Mouse (Mus musculus) limb, embryonic 13.5 days (tissue): Measurements from ENCODE around the gene Fbxw4. TPM values are rescaled to one million over a fixed set of nuclear protein-coding genes. Genes with fewer than 3 reads are reported as not detected.
"Not testable (repeated sequence)": the region's sequence is repeated elsewhere in the genome, so short reads cannot be mapped to it uniquely, and the experiment has no call there.

Experiments
- ATAC-seq: fragments of 200-750 bp; cut with Nextera tagmentation; 2 replicates; pipeline ENCODE4 v1.8.0; 2017; ENCODE audit warnings: low read depth, moderate number of reproducible peaks, moderate TSS enrichment; ENCODE audit not compliant: low FRiP score
- H3K27ac ChIP-seq: fragments of 300-500 bp; sonication (generic); 2 replicates; pipeline ENCODE4 v1.5.1; 2015; ENCODE audit warnings: inconsistent platforms, mild to moderate bottlenecking, moderate library complexity
- H3K27me3 ChIP-seq: fragments of 300-500 bp; sonication (generic); 2 replicates; pipeline ENCODE4 v1.6.1; 2015; ENCODE audit warnings: mild to moderate bottlenecking, inconsistent platforms
- H3K36me3 ChIP-seq: fragments of 300-500 bp; sonication (generic); 2 replicates; pipeline ENCODE4 v1.6.1; 2015; ENCODE audit warnings: inconsistent platforms, mild to moderate bottlenecking, moderate library complexity
- H3K4me1 ChIP-seq: fragments of 300-500 bp; sonication (generic); 2 replicates; pipeline ENCODE4 v1.6.1; 2015; ENCODE audit warnings: inconsistent platforms
- H3K4me2 ChIP-seq: fragments of 300-500 bp; sonication (generic); replicated peaks from 2 replicates; pipeline ENCODE4 v1.6.1; 2015; ENCODE audit warnings: inconsistent platforms, mild to moderate bottlenecking, moderate library complexity
- H3K4me3 ChIP-seq: fragments of 300-500 bp; sonication (generic); 2 replicates; pipeline ENCODE4 v1.5.1; 2015; ENCODE audit warnings: moderate library complexity, mild to moderate bottlenecking, inconsistent platforms
- H3K9ac ChIP-seq: fragments of 300-500 bp; sonication (generic); 2 replicates; pipeline ENCODE4 v1.6.1; 2015; ENCODE audit warnings: mild to moderate bottlenecking, inconsistent platforms
- H3K9me3 ChIP-seq: fragments of 300-500 bp; sonication (generic); 2 replicates; pipeline ENCODE4 v1.6.1; 2016; ENCODE audit warnings: inconsistent platforms
- WGBS: fragments of 180-500 bp; shearing (Covaris S2); methylation state at CpG from one replicate; pipeline ENCODE4 v1.1.7; 2015; 5-methylcytosine and 5-hydroxymethylcytosine counted together
- polyA plus RNA-seq: library from polyadenylated mRNA; unstranded; fragments of >200 nt; fragmentation: Nextera tagmentation; extraction: Ambion mirVana; gene quantifications from 2 replicates; pipeline ENCODE4 v1.2.1, GENCODE M21; 2015

Fbxw4 gene
- polyA plus RNA-seq, 1 experiment from 2014 or later = 5.6 TPM

DNA sequence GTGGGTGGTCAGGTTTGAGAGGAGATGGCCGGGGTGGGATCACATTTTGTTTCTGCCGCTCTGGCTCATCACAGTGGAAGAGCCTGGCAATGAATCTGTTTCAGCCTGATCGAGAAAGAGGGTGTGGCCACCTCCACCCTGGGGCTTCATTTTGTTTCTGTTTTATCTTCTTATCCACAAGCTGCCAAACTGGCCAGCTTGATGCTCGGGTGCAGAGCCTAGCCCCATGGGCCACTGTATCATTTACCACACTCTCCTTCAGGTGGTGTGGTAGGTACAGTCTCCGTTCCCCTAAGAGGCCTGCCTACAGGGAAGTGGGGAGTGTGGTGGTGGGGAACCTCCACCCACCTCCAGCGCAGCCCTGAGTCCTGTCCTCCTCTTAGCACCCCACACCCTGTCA is 87.1 kb downstream of the Fbxw4 start:
- ATAC-seq = no peak
- H3K27ac ChIP-seq = no peak overlapping the region
- no peak overlapping the region for H3K9ac ChIP-seq
- WGBS = 78% methylated on average over 6 of the region's 6 CpGs
- no peak overlapping the region for H3K4me3 ChIP-seq
- no peak overlapping the region for H3K4me2 ChIP-seq
- peaks cover 65% of the 10 kb centered on the region for H3K4me1 ChIP-seq
- peaks cover 29% of the 10 kb centered on the region for H3K36me3 ChIP-seq
- H3K9me3 ChIP-seq = no peaks in the 10 kb centered on the region
- no peaks in the 10 kb centered on the region for H3K27me3 ChIP-seq

DNA sequence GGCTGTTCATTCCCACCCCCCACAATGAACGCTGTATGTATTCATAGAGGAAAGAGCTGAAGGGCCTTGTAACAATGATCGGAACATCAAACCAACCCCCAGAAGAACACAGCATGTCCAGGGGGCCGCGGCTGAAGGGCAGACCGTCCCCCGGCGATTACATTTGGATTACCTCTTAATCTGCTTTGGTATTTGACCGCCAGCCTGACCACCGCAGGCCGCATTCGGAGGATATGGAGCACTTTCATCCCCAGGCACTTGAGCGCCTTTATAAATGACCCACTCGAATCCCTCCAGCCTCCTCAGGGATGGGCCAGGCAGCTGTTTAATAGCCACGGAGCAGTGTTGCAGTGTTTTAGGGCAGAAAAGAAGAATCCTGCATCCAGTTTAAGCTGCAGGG is 92.7 kb downstream of the Fbxw4 start:
- Histone ChIP-seq H3K27ac (no peak overlapping the region), H3K27me3 (no peaks in the 10 kb centered on the region), H3K36me3 (peaks cover 8% of the 10 kb centered on the region), H3K4me3 (no peak overlapping the region), H3K9me3 (no peaks in the 10 kb centered on the region), H3K4me1 (peaks cover 64% of the 10 kb centered on the region), H3K9ac (peak overlapping the region; percentile 39), H3K4me2 (0 out of 2 replicates have a peak overlapping the region, but pooled peaks have one; percentile 16)
- ATAC-seq = no peak
- 28% methylated on average over 14 of the region's 14 CpGs for WGBS

DNA sequence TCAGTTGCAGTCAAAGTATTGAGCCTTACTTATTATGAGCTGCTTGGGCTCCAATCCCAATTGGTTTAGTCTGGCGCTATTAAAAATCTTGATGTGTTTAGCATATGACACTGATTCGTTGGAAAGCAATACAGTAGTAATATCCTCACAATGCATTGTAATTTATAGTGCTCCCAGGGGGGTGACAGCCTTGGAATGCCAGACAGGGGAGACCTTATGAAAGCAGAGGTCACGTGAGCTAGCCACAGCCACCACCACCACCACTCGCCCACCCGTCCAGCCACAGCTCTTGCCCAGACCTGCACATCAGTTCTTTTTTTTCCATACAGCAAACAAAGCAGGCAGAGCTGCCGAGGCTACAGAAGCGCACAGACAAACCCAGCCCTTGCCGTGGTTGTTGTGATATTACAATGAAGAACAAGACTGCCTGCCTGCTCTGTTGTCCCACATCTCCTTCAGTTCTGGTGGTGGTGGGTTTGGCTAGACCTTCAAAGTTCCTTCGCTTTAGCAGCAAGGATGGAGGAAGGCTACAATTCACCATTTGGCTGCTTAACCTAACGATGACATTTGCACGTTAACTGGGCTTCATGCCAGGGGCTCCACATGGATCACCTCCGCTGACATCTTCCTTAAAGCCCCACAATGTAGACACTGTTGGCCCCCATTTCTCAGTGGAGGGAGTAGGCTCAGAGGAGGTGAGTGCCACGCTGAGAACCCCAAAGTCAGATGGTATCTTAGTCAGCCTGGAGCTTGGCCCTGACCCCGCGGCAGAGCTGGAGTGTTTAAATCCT is 94.0 kb downstream of the Fbxw4 start:
- Histone ChIP-seq H3K27me3 (no peaks in the 10 kb centered on the region), H3K9ac (no peak overlapping the region), H3K36me3 (no peaks in the 10 kb centered on the region), H3K4me1 (peaks cover 67% of the 10 kb centered on the region), H3K4me2 (peak overlapping the region; percentile 15), H3K9me3 (no peaks in the 10 kb centered on the region), H3K4me3 (no peak overlapping the region), H3K27ac (peak overlapping the region; percentile 12; the same call in 1 of the 2 replicates)
- 29% methylated on average over 15 of the region's 15 CpGs for WGBS
- ATAC-seq = peak; percentile 46; the same call in 1 of the 2 replicates

DNA sequence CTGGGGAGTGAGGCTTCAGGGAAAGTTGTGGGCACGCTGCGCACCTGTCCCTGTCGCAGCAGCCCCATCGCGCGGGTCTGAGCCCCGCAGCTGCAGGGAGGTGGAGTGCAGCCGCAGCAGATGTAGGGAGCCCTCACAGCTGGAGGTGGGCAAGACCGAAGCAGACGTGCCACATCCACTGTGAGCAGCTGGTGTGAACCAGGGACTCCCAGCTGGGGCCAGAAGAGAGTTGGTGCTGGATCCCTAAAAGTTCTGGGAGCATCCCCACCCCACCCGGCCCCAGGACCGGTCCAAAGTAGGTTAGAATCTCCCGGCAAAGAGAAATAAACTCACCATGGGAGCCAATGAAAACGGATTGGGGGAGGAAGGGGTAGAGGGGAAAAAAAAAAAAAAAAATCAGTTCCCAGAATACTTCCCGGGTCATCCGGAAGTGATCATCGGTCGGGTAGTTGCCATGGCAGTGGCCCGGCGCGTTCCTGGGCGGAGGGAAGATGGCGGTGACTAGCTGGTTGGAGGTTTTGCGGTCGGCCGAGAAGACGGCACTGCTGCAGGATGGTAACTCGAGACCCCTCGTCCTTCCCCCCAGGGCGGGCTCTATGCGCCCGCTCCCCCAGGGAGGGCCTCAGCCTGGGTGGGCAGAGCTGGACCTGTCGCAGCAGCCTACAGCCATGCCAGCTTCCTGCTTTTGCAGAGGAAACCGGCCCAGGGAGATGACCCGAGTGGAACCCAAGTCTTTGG is 99.8 kb downstream of the Fbxw4 start, which contains the start of the genes Poll and Gm17018:
Poll (minus strand) TSS at position 379 of the 738 bp plus-strand sequence.
Gm17018 (plus strand) TSS at position 463 of the 738 bp plus-strand sequence.
- Histone ChIP-seq H3K9ac (peak within 1 kb of the TSS; percentile 76), H3K4me3 (peak within 1 kb of the TSS; percentile 60), H3K4me2 (peak within 1 kb of the TSS; percentile 83), H3K36me3 (peaks cover 22% of the 10 kb centered on the region), H3K4me1 (peaks cover 25% of the 10 kb centered on the region), H3K27ac (peak within 1 kb of the TSS; percentile 56), H3K27me3 (no peaks in the 10 kb centered on the region), H3K9me3 (no peaks in the 10 kb centered on the region)
- ATAC-seq = peak; percentile 88
- WGBS = under 1% methylated on average over 35 of the region's 35 CpGs

DNA sequence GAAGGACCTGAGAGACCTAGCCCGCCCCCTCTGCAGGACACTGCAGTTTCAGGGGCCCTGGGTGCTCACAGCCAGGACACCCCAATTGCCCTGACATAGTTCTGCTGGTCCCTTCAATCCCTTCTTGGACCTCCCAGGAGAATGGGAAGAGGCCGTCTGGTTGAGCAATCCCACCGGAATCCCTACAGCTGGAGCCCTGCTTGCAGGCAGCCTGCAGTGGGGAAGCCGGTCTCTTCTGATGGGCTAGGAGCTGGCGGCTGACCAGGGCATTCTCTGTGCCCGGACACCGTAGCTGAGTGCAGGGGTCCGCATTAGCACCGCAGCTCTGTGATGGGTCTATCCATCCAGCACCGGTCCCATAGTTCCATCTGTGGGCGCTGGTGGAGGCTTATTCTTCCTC is 106.0 kb downstream of the Fbxw4 start:
- no peak overlapping the region for H3K27ac ChIP-seq
- H3K4me3 ChIP-seq = no peak overlapping the region
- no peak overlapping the region for H3K4me2 ChIP-seq
- H3K9ac ChIP-seq = no peak overlapping the region
- no peak for ATAC-seq
- H3K27me3 ChIP-seq = peaks cover 10% of the 10 kb centered on the region
- H3K36me3 ChIP-seq = peaks cover 51% of the 10 kb centered on the region
- WGBS = 95% methylated on average over 11 of the region's 11 CpGs
- no peaks in the 10 kb centered on the region for H3K9me3 ChIP-seq
- peaks cover 11% of the 10 kb centered on the region; the same call in 1 of the 2 replicates for H3K4me1 ChIP-seq

DNA sequence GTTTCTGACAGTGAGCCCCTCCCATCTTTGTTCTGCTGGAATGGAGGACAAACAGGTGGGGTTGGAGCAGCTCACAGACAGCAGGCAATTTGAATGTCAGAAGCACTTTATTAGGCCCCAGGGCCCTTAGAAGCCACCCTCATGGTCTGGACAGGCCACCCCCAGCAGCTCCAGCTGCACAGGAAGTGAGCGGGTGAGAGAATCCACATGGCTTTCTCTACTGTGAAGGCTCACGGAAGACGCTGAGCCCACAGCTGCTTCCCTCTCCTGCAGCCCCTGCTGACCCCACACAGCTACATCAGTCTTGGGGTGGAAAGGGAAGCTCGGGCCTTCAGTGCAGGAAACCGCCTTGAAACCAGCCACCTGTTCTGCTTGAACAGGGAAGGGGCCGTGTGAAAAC is 107.9 kb downstream of the Fbxw4 start:
- peaks cover 21% of the 10 kb centered on the region for H3K27me3 ChIP-seq
- H3K4me2 ChIP-seq = no peak overlapping the region
- H3K9ac ChIP-seq = no peak overlapping the region
- no peaks in the 10 kb centered on the region for H3K9me3 ChIP-seq
- no peak overlapping the region for H3K4me3 ChIP-seq
- H3K4me1 ChIP-seq = peaks cover 16% of the 10 kb centered on the region
- H3K36me3 ChIP-seq = peaks cover 42% of the 10 kb centered on the region
- WGBS = 31% methylated on average over 6 of the region's 6 CpGs
- peak overlapping the region; percentile 1; the same call in 1 of the 2 replicates for H3K27ac ChIP-seq
- peak; percentile 68 for ATAC-seq

DNA sequence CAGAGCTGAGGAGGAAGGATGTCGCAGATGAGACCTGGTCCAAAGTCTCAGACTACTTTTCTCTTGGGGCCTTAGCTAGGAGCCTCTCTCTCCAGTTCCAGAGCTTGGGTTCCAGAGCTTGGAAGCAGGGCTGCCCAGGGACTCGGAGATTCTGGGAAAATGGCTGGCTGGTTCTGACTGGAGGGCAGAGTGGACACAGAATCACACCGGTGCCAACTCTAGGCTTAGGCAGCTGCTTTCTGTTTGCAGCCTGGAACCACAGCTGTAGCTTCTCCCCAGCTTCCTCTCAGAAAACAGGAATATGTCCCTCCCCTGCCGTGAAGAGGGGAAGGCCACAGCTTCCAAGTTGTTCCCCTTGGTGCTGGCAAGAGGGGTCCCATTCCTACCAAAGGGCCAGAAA is 110.2 kb downstream of the Fbxw4 start:
- Histone ChIP-seq H3K9ac (no peak overlapping the region), H3K27me3 (peaks cover 38% of the 10 kb centered on the region), H3K9me3 (no peaks in the 10 kb centered on the region), H3K36me3 (peaks cover 26% of the 10 kb centered on the region), H3K4me2 (no peak overlapping the region), H3K27ac (no peak overlapping the region), H3K4me3 (no peak overlapping the region), H3K4me1 (peaks cover 16% of the 10 kb centered on the region)
- 80% methylated on average over 4 of the region's 4 CpGs for WGBS
- ATAC-seq = no peak

DNA sequence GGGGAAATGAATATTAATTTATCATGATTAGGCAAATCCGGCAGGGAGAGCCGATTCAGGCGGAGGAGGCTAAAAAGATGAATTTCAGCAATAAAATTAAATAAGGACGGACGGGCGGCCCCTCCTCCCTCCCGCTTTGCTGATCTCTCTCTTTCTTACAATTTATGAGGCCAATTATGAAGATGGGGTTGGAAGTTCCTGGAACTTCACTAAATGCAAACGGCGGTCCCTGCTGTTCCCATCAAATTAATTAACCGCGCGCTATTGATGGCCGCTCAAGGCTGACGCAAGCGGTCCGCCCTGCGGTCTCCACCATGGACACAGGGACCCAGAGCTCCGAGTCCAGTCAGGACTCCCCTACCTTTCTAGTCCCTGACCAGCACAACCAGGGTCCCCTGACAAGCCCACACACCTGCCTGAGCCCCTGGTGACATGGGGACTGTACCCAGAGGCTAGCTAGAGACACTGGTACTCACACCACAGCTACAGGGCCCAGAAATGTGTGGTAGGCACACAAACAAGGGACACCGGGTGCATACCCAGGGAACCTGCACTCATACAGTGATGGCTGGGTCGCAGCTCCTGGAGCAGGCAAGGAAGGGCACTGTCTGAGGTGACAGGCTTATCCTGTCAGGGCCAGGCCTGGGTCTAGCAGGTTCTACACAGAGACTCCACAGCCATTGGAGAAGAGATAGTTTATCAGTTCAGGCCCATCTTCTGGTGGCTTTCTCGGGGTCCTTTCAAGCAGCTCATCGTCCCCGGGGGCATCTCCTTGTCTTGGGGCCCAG is 110.8 kb downstream of the Fbxw4 start:
- H3K27ac ChIP-seq = no peak overlapping the region
- peaks cover 20% of the 10 kb centered on the region for H3K4me1 ChIP-seq
- H3K4me3 ChIP-seq = no peak overlapping the region
- 56% methylated on average over 23 of the region's 23 CpGs for WGBS
- H3K4me2 ChIP-seq = no peak overlapping the region
- H3K9me3 ChIP-seq = no peaks in the 10 kb centered on the region
- ATAC-seq = no peak
- H3K27me3 ChIP-seq = peaks cover 43% of the 10 kb centered on the region
- peaks cover 20% of the 10 kb centered on the region for H3K36me3 ChIP-seq
- 0 out of 2 replicates have a peak overlapping the region, but pooled peaks have one; percentile 25 for H3K9ac ChIP-seq

DNA sequence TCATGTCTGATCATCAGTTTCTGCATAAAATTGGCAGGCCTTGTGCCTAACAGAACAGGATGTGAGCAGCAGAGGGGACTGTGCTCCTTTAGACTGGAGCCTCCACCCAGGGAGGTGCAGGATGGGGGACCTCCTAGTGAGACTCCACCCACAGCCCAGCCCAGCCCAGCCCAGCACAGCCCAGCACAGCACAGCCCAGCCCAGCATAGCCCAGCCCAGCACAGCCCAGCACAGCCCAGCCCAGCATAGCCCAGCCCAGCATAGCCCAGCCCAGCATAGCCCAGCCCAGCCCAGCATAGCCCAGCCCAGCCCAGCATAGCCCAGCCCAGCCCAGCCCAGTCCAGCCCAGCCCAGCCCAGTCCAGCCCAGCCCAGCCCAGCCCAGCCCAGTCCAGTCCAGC is 111.9 kb downstream of the Fbxw4 start:
- Histone ChIP-seq H3K27me3 (peaks cover 53% of the 10 kb centered on the region), H3K4me1 (peaks cover 20% of the 10 kb centered on the region)
- H3K4me3 ChIP-seq, H3K27ac ChIP-seq, H3K4me2 ChIP-seq, H3K9me3 ChIP-seq, H3K9ac ChIP-seq, H3K36me3 ChIP-seq, ATAC-seq: not testable (repeated sequence)

DNA sequence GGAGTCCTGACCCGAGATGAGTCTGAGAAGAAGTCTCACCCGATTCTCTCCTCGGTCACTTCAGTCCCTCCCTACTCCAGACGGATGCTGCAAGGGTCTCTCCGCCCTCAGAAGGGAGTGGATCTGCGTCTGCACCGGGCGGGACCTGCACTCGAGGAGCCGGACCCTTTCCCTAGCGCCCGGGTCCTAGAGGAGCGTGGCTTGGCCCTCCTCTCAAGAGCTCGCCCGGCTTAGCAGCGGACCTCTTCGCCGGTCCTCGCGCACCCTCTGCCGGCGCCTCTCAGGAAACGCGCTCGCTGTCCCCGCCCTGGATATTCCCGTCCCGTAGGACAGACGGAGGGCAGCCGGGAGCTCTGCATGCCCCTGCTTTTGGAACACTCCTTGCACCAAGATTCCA is 115.2 kb downstream of the Fbxw4 start:
- H3K9ac ChIP-seq = peak overlapping the region; percentile 57
- H3K4me3 ChIP-seq = peak overlapping the region; percentile 44
- no peaks in the 10 kb centered on the region for H3K9me3 ChIP-seq
- peaks cover 83% of the 10 kb centered on the region for H3K27me3 ChIP-seq
- H3K27ac ChIP-seq = no peak overlapping the region
- peaks cover 19% of the 10 kb centered on the region for H3K4me1 ChIP-seq
- under 1% methylated on average over 30 of the region's 30 CpGs for WGBS
- peak; percentile 64 for ATAC-seq
- H3K4me2 ChIP-seq = peak overlapping the region; percentile 86
- no peaks in the 10 kb centered on the region for H3K36me3 ChIP-seq

DNA sequence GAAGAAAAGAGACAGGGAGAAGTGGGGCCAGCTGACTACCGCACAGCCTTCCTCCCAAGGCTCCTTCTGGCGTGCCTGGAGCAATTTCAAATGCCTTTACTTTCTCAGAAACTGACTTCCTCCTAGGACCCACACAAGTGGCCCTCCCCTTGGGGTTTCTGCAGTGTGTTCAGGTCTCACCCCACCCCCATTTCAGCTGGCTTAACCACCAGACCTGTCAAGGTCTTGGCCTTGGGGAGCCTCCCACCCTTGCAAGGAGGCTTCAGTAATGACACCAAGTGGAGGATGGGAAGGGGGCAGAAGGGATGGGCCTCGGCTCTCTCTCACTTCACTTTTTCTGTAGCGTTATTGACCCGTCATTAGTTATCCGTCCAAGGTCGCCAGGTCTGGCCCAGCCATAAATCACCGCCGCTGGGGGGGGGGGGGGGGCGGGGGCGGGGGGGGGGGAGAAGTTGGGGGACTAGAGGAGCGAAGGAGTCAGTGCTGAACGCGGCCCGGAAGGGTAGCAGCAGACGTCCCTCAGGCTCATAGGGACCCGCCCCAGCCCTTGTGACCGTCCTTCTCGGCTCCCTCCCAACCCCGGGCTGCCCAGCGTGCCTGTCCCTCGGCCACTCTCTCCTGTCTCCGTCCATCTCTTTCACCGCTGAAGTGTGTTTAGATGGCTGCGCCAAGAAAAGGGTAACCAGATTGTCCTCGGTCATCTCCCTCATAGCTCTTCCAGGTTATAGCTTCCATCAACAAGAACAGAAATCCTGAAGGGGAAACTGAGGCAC is 115.8 kb downstream of the Fbxw4 start:
- 2% methylated on average over 22 of the region's 26 CpGs for WGBS
- Histone ChIP-seq H3K4me2 (peak overlapping the region; percentile 86), H3K4me1 (peaks cover 19% of the 10 kb centered on the region), H3K4me3 (peak overlapping the region; percentile 44), H3K27me3 (peaks cover 83% of the 10 kb centered on the region), H3K9me3 (no peaks in the 10 kb centered on the region), H3K27ac (no peak overlapping the region), H3K9ac (peak overlapping the region; percentile 57), H3K36me3 (no peaks in the 10 kb centered on the region)
- no peak for ATAC-seq
